Mouse (Mus musculus) limb, embryonic 15.5 days (tissue): ENCODE data around the gene Gdpd5. TPM values are rescaled to one million over a fixed set of nuclear protein-coding genes. Genes with fewer than 3 reads are reported as not detected.

Experiments
- ATAC-seq: fragments of 200-750 bp; cut with Nextera tagmentation; 2 replicates; pipeline ENCODE4 v1.8.0; 2017; ENCODE audit warnings: low read depth, moderate TSS enrichment; ENCODE audit not compliant: insufficient number of reproducible peaks, low FRiP score, low TSS enrichment
- H3K27ac ChIP-seq: fragments of 300-500 bp; sonication (generic); 2 replicates; pipeline ENCODE4 v1.5.1; 2015; ENCODE audit warnings: moderate library complexity, mild to moderate bottlenecking, inconsistent platforms
- H3K27me3 ChIP-seq: fragments of 300-500 bp; sonication (generic); 2 replicates; pipeline ENCODE4 v1.6.1; 2015; ENCODE audit warnings: inconsistent platforms
- H3K36me3 ChIP-seq: fragments of 300-500 bp; sonication (generic); 2 replicates; pipeline ENCODE4 v1.6.1; 2015; ENCODE audit warnings: inconsistent platforms
- H3K4me1 ChIP-seq: fragments of 300-500 bp; sonication (generic); 2 replicates; pipeline ENCODE4 v1.6.1; 2015; ENCODE audit warnings: inconsistent platforms
- H3K4me2 ChIP-seq: fragments of 300-500 bp; sonication (generic); 2 replicates; pipeline ENCODE4 v1.6.1; 2015; ENCODE audit warnings: mild to moderate bottlenecking, inconsistent platforms
- H3K4me3 ChIP-seq: fragments of 300-500 bp; sonication (generic); 2 replicates; pipeline ENCODE4 v1.5.1; 2015; ENCODE audit warnings: mild to moderate bottlenecking, inconsistent platforms
- H3K9ac ChIP-seq: fragments of 300-500 bp; sonication (generic); 2 replicates; pipeline ENCODE4 v1.6.1; 2015; ENCODE audit warnings: inconsistent platforms
- H3K9me3 ChIP-seq: fragments of 300-500 bp; sonication (generic); 2 replicates; pipeline ENCODE4 v1.6.1; 2016; ENCODE audit warnings: inconsistent platforms
- WGBS: fragments of 180-500 bp; shearing (Covaris S2); methylation state at CpG from one replicate; pipeline ENCODE4 v1.1.7; 2015; 5-methylcytosine and 5-hydroxymethylcytosine counted together
- polyA plus RNA-seq: library from polyadenylated mRNA; unstranded; fragments of >200 nt; fragmentation: Nextera tagmentation; extraction: Ambion mirVana; gene quantifications from 2 replicates; pipeline ENCODE4 v1.2.1, GENCODE M21; 2015

The Gdpd5 gene
- polyA plus RNA-seq: 13.8 and 15.9 TPM in 2 replicates

- peaks cover 43% of the 10 kb centered on the region for H3K4me1 ChIP-seq
- H3K27me3 ChIP-seq: peaks cover 8% of the 10 kb centered on the region; the same call in 1 of the 2 replicates
- under 1% methylated on average over 67 of the region's 73 CpGs for WGBS
- H3K36me3 ChIP-seq: no peaks in the 10 kb centered on the region
- H3K9ac ChIP-seq: peak within 1 kb of the TSS; percentile 68
- peak within 1 kb of the TSS; percentile 64 for H3K4me3 ChIP-seq
- no peaks in the 10 kb centered on the region for H3K9me3 ChIP-seq
- H3K27ac ChIP-seq: peak within 1 kb of the TSS; percentile 97
- peak; percentile 98 for ATAC-seq
- peak within 1 kb of the TSS; percentile 97 for H3K4me2 ChIP-seq
These were observed at the start of gene Gdpd5 for GRCm38 (mm10) chr7:99381214-99382087. TSS of gene Gdpd5 (plus strand) at chr7:99381414.

DNA sequence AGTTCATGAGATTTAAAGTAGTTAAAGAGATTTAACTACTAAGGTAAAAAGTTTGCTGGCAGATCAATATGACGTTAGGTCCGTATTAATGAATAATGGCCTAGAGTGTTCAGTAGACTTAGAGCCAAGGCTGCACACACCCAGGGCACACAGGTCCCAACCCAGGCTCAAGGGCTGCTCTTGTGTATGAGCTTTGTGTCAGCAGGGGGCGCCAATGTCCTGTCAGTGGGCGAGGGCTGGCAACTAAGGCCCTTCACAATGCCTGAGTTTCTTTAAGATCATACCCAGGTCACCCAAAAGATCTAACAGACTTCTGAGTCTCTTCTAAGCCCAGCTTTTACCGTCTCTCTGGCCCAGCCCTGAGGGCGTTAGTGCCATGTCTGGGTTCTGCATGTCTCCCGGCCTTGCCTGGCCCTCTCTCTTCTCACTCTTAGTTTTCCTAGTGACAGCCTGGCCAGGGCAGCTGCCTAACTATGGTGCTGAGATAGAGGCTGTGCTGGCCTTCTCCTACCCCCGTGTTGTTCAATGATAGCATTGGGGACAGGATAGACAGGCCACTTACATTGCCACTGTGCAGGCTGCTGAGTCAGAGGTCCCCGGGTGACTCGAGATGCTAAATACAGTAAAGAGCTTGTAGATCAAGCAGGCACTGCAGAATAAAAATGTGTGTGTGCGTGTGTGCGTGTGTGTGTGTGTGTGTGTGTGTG lies 48.3 kb upstream of the Gdpd5 start:
- ATAC-seq: no peak
- H3K4me3 ChIP-seq: no peak overlapping the region
- no peaks in the 10 kb centered on the region for H3K9me3 ChIP-seq
- no peaks in the 10 kb centered on the region; the same call in 1 of the 2 replicates for H3K36me3 ChIP-seq
- H3K27me3 ChIP-seq: no peaks in the 10 kb centered on the region
- H3K4me2 ChIP-seq: no peak overlapping the region
- no peak overlapping the region for H3K27ac ChIP-seq
- H3K9ac ChIP-seq: no peak overlapping the region
- H3K4me1 ChIP-seq: 0 out of 2 replicates have a peak, but pooled peaks cover 2% of the 10 kb centered on the region
- WGBS: 37% methylated on average over 12 of the region's 12 CpGs

DNA sequence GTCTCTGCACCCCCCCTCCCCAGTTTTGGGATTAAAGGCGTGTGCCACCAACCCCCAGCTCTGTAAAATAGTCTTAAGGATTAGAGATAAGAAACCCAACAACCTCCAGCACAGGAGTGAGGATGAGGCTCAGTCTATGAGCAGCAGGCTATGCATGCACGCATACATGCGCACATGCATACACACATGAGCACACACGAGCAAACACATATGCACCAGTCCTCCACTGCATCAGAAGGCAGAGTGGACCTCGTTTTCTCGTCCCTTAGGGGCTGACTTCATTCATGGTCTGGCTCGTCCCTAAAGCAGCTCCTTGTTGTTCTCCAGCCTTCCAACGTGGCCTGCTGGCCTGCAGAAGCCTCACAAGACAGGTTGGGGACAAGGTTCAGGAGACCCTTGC lies 40.5 kb upstream of the Gdpd5 start:
- Histone ChIP-seq H3K4me2 (no peak overlapping the region), H3K27me3 (no peaks in the 10 kb centered on the region), H3K4me3 (no peak overlapping the region), H3K36me3 (peaks cover 48% of the 10 kb centered on the region), H3K9me3 (no peaks in the 10 kb centered on the region), H3K4me1 (no peaks in the 10 kb centered on the region), H3K27ac (no peak overlapping the region), H3K9ac (no peak overlapping the region)
- ATAC-seq: no peak
- WGBS: 74% methylated on average over 8 of the region's 8 CpGs

GRCm38 (mm10) chr7:99343577-99343976 lies 37.6 kb upstream of the Gdpd5 start:
- no peak for ATAC-seq

GRCm38 (mm10) chr7:99347268-99347667 lies 33.9 kb upstream of the Gdpd5 start:
- Histone ChIP-seq H3K27me3 (no peaks in the 10 kb centered on the region), H3K4me3 (no peak overlapping the region), H3K9ac (no peak overlapping the region), H3K4me1 (peaks cover 43% of the 10 kb centered on the region), H3K9me3 (no peaks in the 10 kb centered on the region), H3K27ac (no peak overlapping the region), H3K36me3 (peaks cover 76% of the 10 kb centered on the region), H3K4me2 (no peak overlapping the region)
- WGBS: 92% methylated on average over 10 of the region's 10 CpGs
- no peak for ATAC-seq

More at GRCm38 (mm10) chr7:99343577-99343976, 37.6 kb upstream of the Gdpd5 start:
- Histone ChIP-seq H3K27ac (no peak overlapping the region), H3K4me3 (no peak overlapping the region), H3K9ac (no peak overlapping the region), H3K27me3 (no peaks in the 10 kb centered on the region), H3K9me3 (no peaks in the 10 kb centered on the region), H3K4me2 (no peak overlapping the region), H3K4me1 (peaks cover 18% of the 10 kb centered on the region), H3K36me3 (peaks cover 77% of the 10 kb centered on the region)
- WGBS: 86% methylated on average over 4 of the region's 4 CpGs

DNA sequence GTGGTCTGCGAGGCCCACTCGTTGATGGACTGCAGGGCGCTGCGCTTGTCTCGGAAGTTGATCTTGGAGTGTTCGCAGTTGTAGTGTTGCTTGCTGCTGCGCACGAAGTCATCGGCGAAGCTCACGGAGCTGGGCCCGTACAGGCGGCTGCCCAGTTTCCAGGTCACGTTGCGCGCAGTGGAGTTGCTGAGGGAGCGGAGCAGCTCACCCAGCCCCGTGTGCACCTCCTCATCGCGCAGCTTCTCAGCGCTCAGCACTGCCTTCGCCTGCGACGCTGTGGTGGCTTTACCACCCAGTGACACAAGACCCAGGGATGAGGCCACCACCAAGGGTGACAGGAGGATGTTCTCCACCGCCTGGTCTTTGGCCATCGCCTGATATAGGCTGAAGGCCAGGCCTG lies 32.3 kb upstream of the Gdpd5 start:
- Histone ChIP-seq H3K4me3 (peak overlapping the region; percentile 0; the same call in 1 of the 2 replicates), H3K9ac (no peak overlapping the region)

GRCm38 (mm10) chr7:99349782-99350720 lies 31.2 kb upstream of the Gdpd5 start:
- Histone ChIP-seq H3K4me1 (peaks cover 64% of the 10 kb centered on the region), H3K27ac (peak overlapping the region; percentile 97), H3K27me3 (no peaks in the 10 kb centered on the region), H3K9me3 (no peaks in the 10 kb centered on the region), H3K36me3 (peaks cover 49% of the 10 kb centered on the region), H3K4me2 (peak overlapping the region; percentile 81), H3K4me3 (peak overlapping the region; percentile 71), H3K9ac (peak overlapping the region; percentile 85)
- 53% methylated on average over 9 of the region's 9 CpGs for WGBS
- ATAC-seq: no peak

More for the DNA sequence above, 32.3 kb upstream of the Gdpd5 start:
- Histone ChIP-seq H3K9me3 (no peaks in the 10 kb centered on the region), H3K27ac (no peak overlapping the region), H3K27me3 (no peaks in the 10 kb centered on the region), H3K36me3 (peaks cover 60% of the 10 kb centered on the region), H3K4me1 (peaks cover 52% of the 10 kb centered on the region), H3K4me2 (peak overlapping the region; percentile 81; the same call in 1 of the 2 replicates)
- WGBS: 95% methylated on average over 26 of the region's 26 CpGs
- no peak for ATAC-seq

- Histone ChIP-seq H3K9ac (peak overlapping the region; percentile 85), H3K27me3 (no peaks in the 10 kb centered on the region), H3K27ac (peak overlapping the region; percentile 97), H3K9me3 (no peaks in the 10 kb centered on the region), H3K36me3 (peaks cover 37% of the 10 kb centered on the region), H3K4me2 (peak overlapping the region; percentile 81), H3K4me1 (peaks cover 72% of the 10 kb centered on the region), H3K4me3 (peak overlapping the region; percentile 71)
- WGBS: 3% methylated on average over 12 of the region's 12 CpGs
- ATAC-seq: no peak
These were observed 30.0 kb upstream of the Gdpd5 start for GRCm38 (mm10) chr7:99351104-99351801.

- peaks cover 72% of the 10 kb centered on the region for H3K4me1 ChIP-seq
- peak overlapping the region; percentile 81 for H3K4me2 ChIP-seq
- H3K4me3 ChIP-seq: peak overlapping the region; percentile 71
- H3K9me3 ChIP-seq: no peaks in the 10 kb centered on the region
- H3K27me3 ChIP-seq: no peaks in the 10 kb centered on the region
- peak overlapping the region; percentile 97 for H3K27ac ChIP-seq
- WGBS: 2% methylated on average over 18 of the region's 18 CpGs
- peak overlapping the region; percentile 85 for H3K9ac ChIP-seq
- ATAC-seq: no peak
- peaks cover 30% of the 10 kb centered on the region for H3K36me3 ChIP-seq
These were observed 29.3 kb upstream of the Gdpd5 start for GRCm38 (mm10) chr7:99351802-99352517.
